Mouse (Mus musculus): ENCODE results near the gene Hist1h1t.
A peak's percentile ranks its signal among the peaks of the same experiment; 100 is the strongest.
"Not testable (repeated sequence)": the region's sequence is repeated elsewhere in the genome, so short reads cannot be mapped to it uniquely, and the experiment has no call there.

Gene Hist1h1t

DNA sequence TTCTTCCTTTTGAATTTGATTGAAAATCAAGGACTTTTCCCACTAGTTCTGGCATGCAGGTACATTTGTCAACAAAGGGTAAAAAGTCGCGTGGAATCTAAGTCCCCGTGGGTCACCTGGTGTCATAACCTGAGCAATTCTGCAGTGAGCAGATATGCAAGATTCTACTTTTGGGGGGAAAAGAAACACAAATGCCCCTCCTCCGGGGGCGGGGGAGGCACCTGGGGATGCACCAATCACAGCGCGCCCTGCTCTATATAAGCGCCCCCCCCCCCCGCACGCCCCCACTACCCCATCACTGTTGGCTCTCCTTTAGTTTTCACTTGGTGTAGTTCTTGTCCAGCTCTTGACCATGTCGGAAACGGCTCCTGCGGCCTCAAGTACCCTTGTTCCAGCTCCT lies at the start of gene Hist1h1t:
Gene Hist1h1t, plus strand, starts transcription at position 301 of the 400 bp plus-strand sequence.
- no peak for DNase-seq

- DNase-seq, result no peak
These were observed 35.8 kb upstream of the Hist1h1t start for GRCm38 (mm10) chr13:23659636-23660366.

- DNase-seq, result no peak
These were observed 33.1 kb upstream of the Hist1h1t start for GRCm38 (mm10) chr13:23662536-23662935.

DNA sequence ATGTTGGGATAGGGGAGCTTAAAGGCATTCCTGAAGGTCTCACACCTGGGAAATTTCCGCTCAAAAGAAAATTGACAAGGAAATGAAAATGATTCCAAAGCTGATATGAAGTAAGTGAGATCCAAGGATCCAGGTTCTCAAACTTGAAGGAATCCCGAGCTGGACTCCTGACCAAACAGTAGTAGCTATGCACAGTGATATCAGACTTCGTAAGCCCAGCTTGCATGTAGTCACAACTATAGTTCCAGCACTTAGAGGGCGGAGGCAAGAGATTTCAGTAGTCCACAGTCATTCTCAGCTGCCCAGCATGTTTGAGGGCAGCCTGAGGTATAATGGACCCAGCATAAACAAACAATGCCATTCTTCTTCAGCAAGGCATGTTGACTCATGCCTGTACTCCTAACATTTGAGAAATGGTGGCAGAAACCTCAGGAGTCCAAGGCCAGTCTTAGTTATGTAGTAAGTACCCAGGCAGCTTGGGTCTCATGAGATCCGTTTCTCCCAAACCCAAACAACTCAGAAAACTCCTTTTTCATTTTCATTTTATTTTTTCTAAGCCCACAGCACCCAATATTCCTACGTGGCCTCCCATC lies 13.5 kb upstream of the Hist1h1t start:
- DNase-seq, result no peak

DNA sequence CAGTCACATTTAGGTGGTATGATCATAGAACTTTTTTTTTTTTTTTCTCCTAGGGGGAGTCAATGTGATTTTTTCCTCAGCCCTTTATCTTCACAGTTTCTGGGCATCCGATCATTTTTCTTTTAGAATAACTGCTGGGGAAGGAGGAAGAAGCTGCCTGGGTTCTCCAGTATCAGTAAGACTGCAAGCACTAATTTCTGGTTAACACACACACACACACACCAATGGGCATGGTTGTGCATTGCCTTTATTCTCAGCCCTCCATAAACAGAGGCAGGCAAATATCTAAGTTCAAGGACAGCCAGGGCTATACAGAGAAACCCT lies 13.0 kb upstream of the Hist1h1t start:
- DNase-seq, result no peak

- not testable (repeated sequence) for DNase-seq
These were observed 12.5 kb upstream of the Hist1h1t start for GRCm38 (mm10) chr13:23682947-23683754.

GRCm38 (mm10) chr13:23683755-23684281 lies 11.8 kb upstream of the Hist1h1t start, which contains the start of the genes Hist1h2ac and Hist1h2bc:
TSS of gene Hist1h2ac (minus strand) at chr13:23683948.
TSS of gene Hist1h2bc (plus strand) at chr13:23684199.
- peak; percentile 95 for DNase-seq

DNA sequence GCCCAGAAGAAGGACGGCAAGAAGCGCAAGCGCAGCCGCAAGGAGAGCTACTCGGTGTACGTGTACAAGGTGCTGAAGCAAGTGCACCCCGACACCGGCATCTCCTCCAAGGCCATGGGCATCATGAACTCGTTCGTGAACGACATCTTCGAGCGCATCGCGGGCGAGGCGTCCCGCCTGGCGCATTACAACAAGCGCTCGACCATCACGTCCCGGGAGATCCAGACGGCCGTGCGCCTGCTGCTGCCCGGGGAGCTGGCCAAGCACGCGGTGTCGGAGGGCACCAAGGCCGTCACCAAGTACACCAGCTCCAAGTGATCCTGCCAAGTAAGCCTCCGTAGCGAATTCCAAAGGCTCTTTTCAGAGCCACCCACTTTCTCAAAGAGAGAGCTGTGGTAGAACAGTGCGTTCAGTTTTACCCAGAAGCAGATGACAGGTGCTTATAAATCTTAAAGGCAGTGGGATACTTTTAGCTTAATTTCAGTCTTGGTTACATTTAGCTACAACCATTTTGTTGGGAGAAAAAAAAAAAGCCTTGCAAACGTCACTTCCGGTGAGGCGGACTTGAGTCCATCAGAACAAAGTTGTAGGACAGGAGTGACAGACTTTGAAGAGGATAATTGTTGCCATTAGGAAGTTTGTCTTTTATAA lies 11.2 kb upstream of the Hist1h1t start:
- peak; percentile 61 for DNase-seq

GRCm38 (mm10) chr13:23685121-23685861 lies 10.3 kb upstream of the Hist1h1t start:
- no peak for DNase-seq

- DNase-seq, result no peak
These were observed 9.6 kb upstream of the Hist1h1t start for GRCm38 (mm10) chr13:23685966-23686365.

DNA sequence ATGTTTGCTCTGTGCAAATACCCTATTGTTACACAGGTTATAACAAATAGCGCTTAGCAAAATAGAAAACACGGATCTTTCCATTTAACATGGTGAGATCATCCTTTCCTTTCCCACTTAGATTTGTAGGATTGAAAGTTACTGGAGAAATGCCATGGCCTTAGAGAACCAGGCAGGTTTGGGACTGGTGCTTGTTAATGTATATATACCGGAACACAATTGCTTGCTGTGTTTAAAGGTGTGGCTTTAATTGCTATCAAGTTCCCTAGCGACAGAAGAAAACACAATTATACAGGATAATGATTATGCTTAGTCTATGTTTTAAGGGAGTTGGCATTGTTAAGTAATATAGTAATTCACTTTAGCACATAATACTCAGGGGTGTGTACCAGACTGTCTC lies 8.4 kb upstream of the Hist1h1t start:
- DNase-seq, result no peak

- no peak for DNase-seq
These were observed 7.7 kb upstream of the Hist1h1t start for GRCm38 (mm10) chr13:23687907-23688306.

DNA sequence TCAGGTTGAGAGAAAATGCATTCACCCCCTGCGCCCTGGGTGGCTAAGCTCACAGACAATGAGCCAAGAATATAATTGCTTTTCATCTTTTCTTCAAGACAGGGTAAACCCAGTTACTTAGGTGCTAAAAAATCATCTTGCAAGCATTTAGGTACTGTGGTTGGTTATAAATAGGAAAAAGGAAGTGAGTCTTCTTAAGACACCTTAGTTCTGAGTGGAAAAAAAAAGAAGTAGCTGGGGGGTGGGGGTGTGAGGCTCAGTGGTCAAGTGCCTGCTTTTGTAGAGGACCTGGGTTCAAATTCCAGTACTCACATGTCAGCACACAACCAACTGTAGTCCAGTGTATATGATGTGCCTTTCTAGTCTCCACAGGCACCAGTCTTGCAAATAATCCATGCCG lies 6.7 kb upstream of the Hist1h1t start:
- DNase-seq, result no peak

GRCm38 (mm10) chr13:23689459-23689858 lies 6.2 kb upstream of the Hist1h1t start:
- no peak for DNase-seq

- DNase-seq, result no peak
These were observed 1.7 kb upstream of the Hist1h1t start for GRCm38 (mm10) chr13:23693856-23694440.

DNA sequence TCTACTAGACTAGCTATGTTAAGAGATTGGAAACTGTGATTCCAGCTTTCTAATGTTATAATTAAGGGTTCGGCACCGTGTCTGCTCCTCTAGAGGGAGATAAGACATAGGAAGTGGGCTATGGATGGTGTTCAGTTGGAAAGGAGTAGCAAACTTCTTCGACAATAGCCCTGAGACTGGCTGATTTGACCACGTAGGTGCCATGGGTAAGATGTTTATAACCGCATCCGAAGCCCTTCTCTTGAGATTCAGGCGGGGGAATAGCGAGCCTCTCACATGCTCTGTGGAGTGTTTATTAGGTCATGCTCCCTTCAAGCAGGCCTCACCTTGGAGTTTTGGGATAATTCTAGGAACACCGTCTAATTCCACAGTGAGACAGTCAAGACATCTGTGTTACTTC lies 658 bp upstream of the Hist1h1t start:
- no peak for DNase-seq

DNA sequence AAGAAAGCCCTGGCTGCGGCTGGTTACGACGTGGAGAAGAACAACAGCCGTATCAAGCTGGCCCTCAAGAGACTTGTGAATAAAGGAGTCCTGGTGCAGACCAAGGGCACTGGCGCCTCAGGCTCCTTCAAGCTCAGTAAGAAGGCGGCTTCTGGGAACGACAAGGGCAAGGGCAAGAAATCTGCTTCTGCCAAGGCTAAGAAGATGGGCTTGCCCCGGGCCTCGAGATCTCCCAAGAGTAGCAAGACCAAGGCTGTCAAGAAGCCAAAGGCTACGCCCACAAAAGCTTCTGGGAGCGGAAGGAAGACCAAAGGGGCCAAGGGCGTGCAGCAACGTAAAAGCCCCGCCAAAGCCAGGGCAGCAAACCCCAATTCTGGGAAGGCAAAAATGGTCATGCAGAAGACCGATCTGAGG lies 454 bp downstream of the Hist1h1t start:
- no peak for DNase-seq

DNA sequence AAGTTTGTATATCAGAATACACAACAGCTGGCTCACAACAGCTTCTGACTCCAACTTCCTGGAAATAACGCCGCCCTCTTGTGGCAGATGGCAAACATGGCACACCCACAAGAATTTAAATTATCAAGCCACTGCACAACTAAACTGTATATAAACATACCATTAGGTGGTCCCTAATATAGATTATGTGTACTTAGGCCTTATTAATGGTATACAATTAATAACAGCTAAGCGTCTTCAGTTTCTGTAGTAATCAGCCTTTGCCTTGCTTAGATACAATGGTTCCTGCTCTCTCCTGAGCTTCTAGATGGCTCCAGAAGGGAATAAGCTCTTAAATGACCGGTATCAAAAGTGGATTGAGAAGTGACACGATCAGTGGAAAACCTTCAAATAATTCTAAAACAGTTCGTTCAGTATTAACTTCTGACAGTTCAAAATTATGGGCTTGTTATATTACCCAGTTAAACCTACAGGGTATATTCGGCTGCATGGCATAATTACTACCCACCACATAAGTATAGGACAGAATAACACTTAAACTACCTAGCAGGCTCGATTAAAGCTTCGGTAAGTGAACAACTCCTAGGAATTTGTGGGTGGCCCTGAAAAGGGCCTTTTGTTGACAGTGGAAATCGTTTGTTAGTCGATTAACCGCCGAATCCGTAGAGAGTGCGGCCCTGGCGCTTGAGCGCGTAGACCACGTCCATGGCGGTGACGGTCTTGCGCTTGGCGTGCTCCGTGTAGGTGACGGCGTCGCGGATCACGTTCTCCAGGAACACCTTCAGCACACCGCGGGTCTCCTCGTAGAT lies 2.1 kb downstream of the Hist1h1t start:
- no peak for DNase-seq

DNA sequence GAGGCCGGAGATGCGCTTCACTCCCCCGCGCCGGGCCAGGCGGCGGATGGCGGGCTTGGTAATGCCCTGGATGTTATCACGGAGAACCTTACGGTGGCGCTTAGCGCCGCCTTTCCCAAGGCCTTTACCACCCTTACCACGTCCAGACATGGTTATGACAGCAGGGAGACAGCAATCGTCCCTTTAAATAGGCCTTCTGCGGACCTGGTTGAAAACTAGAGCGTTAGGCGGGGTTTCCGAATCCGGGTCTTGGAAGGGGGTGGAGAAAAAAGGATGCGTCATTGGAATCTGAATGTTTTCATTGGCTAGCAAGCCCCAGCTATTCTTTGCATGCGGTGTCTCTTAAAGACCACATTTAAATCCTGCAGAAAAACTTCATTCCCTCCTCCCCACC lies 2.7 kb downstream of the Hist1h1t start, which contains the start of gene Hist1h4c:
Gene Hist1h4c, minus strand, starts transcription at position 155 of the 394 bp plus-strand sequence.
- DNase-seq, result peak; percentile 98

DNA sequence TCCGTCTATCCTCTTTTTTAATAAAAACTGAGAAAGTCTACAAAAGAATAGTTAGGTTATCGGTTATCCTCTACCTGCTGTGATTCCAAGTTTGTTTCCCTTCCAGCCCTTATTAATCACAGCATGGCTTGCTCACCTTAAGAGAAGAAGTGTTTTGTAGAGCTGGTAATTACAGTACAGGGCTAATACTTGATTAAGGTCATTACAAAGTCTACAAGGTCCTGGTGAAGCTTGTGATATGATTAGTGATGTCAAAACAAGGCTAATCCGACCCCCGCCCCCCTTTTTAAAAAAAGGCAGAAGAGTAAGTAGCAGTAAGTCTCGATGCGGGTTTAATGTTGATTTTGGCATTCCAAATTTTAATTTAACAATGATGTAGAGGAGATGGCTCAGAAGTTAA lies 3.4 kb downstream of the Hist1h1t start:
- DNase-seq, result no peak

DNA sequence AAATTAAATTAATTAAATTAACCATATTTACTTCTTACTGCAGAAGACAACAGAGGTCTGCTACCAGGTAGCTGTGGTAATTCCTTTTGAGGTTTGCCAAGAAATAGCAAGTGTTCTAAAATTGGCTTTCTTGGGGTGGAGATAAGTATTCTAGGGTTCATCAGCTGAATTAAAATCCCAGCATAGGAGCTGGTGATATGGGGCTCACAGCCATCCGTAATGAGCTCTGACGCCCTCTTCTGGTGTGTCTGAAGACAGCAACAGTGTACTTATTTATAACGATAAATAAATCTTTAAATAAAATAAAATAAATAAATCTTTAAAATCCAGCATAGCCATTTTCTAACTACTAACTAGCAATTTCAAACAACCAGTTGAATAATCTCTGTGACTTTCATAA lies 4.2 kb downstream of the Hist1h1t start:
- no peak for DNase-seq

Data from layer of hippocampus, adult 9-11 months (tissue).